8 mouse cellular contexts compared by ENCODE assay signal in the genomic region with DNA sequence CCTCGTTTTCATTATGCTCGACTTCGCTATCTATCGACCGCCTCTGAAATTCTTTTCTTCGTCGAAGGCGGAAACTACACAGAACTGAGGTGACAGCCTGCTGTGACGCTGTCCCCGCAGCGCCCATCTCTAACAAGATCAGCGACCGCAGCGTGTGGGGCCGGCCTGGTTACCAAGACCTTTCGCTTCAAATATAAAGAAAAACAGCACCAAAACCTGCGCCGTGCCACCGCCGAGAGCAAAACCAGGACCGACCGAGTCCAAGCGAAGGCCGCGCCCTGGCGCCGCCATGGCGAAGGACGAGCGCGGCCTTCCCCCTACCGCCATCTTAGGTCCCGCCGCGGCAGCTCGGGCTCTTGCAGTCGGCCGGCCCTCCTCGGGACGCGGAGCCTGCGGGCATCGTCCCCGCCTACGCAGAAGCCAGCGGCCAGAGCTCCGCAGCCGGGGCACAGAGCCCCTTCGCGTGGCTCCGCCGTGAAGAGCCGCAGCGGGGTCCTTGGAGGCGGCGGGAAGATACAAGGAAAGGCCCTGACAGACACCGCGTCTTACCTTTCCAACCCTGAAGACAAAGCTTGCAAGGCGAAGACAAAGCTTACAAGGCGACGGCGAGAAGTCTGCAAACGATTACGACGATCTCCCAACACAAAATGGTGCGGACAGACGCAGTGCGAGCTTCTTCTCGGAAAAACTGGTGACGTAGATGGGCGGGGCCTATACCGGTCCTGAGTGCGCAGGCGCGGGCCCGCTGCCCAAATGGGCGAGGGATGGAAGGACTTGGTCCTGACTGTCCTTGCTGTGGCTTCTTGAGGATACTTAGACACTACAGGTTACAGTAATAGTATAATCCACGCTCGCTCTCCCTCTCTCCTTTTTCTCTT. TPM values are rescaled to one million over a fixed set of nuclear protein-coding genes. Genes with fewer than 3 reads are reported as not detected.
DNase-seq lines count a peak whose midpoint lies in the region; ATAC-seq lines count a peak whose summit lies in the region.

A gene (minus strand): TSS at position 696 of the 878 bp plus-strand sequence.

- DNase-seq in adipocyte (ENCODE audit: low spot score) = peak; percentile 97
- peak; percentile 97 for DNase-seq in embryo, embryonic 10 days (ENCODE audit: low spot score)
- peak; percentile 99 for DNase-seq in gastrocnemius, postnatal 10 days
- DNase-seq in left cerebral cortex, postnatal 10 days (ENCODE audit: extremely low spot score in 1 of 2, low spot score in 2 of 2) = peak; percentile 95
- peak; percentile 93 for DNase-seq in right cerebral cortex, postnatal 25 days
- peak; percentile 96 to 98 for DNase-seq in urinary bladder, postnatal 4 days (ENCODE audit: low spot score in 2 of 2)

- peak; percentile 59 for ATAC-seq in inflammation-experienced regulatory T-cells, adult 6 months
- peak; percentile 82 for ATAC-seq in megakaryocyte-erythroid progenitor cell, adult 5-6 weeks (replicated peaks; ENCODE audit: low FRiP score, low TSS enrichment, poor library complexity, severe bottlenecking)

- intact Hi-C loops in left cerebral cortex, postnatal 10 days (cut with DNase I) = no loop called here

RNA-seq across cellular contexts. Expression of the gene that starts here (rescaled TPM):
- total RNA-seq in gastrocnemius, postnatal 10 days (2021) = 10 to 100 TPM; 46.2 to 80.4 TPM
- 100 to 1,000 TPM; 382 to 646 (median 498) TPM for polyA plus RNA-seq in inflammation-experienced regulatory T-cells, adult 6 months (2017; shearing (Covaris generic))
- 100 to 1,000 TPM in 1 of 2 experiments, 10 to 100 TPM in 1; 98.2 to 104 TPM for total RNA-seq in left cerebral cortex, postnatal 10 days (2021)
- 269 and 310 TPM in 2 replicates for total RNA-seq in megakaryocyte-erythroid progenitor cell, adult 5-6 weeks (2014; fragmentation: Nextera tagmentation)
- total RNA-seq in megakaryocyte-erythroid progenitor cell, adult 5-6 weeks (2017) = 403 and 497 TPM in 2 replicates

Comparison
In these comparisons a context has a peak if more than half of its experiments do, and no peak if none do; other contexts are left out.
1. Peak in every context shown above with its lines: DNase-seq and ATAC-seq.